Mouse (Mus musculus) CD4-positive, CD25-positive, alpha-beta regulatory T cell, adult 2 months (primary cell): ENCODE measurements around the gene Grap.
A peak's percentile ranks its signal among the peaks of the same experiment; 100 is the strongest.

Experiments
- DNase-seq: peaks from one replicate; pipeline ENCODE4 v3.0.0-alpha.2; 2012; ENCODE audit warnings: low read depth, low spot score

The Grap gene

GRCm38 (mm10) chr11:61658360-61658922, 5.4 kb downstream of the Grap start:
- no peak for DNase-seq

- DNase-seq: peak; percentile 19
Measured at GRCm38 (mm10) chr11:61659011-61659858, 6.2 kb downstream of the Grap start.

GRCm38 (mm10) chr11:61660001-61660400, 6.9 kb downstream of the Grap start:
- DNase-seq: no peak

- peak; percentile 70 for DNase-seq
Measured at GRCm38 (mm10) chr11:61660806-61661392, 7.8 kb downstream of the Grap start.

GRCm38 (mm10) chr11:61662189-61662588, 9.1 kb downstream of the Grap start:
- DNase-seq: no peak

GRCm38 (mm10) chr11:61665401-61665800, 12.3 kb downstream of the Grap start:
- no peak for DNase-seq

- DNase-seq: peak; percentile 68
Measured at GRCm38 (mm10) chr11:61665991-61666799, 13.1 kb downstream of the Grap start.

GRCm38 (mm10) chr11:61667248-61667647, 14.2 kb downstream of the Grap start:
- no peak for DNase-seq

- no peak for DNase-seq
Measured at GRCm38 (mm10) chr11:61667782-61668181, 14.7 kb downstream of the Grap start.

- peak; percentile 37 for DNase-seq
Measured at GRCm38 (mm10) chr11:61669492-61670490, 16.7 kb downstream of the Grap start.

- DNase-seq: no peak
Measured at GRCm38 (mm10) chr11:61671781-61672383, 18.8 kb downstream of the Grap start.

- peak; percentile 43 for DNase-seq
Measured at GRCm38 (mm10) chr11:61673686-61674085, 20.6 kb downstream of the Grap start.

- DNase-seq: no peak
Measured at GRCm38 (mm10) chr11:61674151-61674838, 21.2 kb downstream of the Grap start.

- DNase-seq: peak; percentile 48
Measured at GRCm38 (mm10) chr11:61674839-61675159, 21.7 kb downstream of the Grap start.

GRCm38 (mm10) chr11:61675332-61675731, 22.3 kb downstream of the Grap start:
- no peak for DNase-seq

- DNase-seq: peak; percentile 3
Measured at GRCm38 (mm10) chr11:61676216-61676854, 23.3 kb downstream of the Grap start.

- DNase-seq: no peak
Measured at GRCm38 (mm10) chr11:61677709-61678108, 24.6 kb downstream of the Grap start.

- DNase-seq: no peak
Measured at GRCm38 (mm10) chr11:61679091-61679866, 26.2 kb downstream of the Grap start.
